Mouse (Mus musculus) spleen, adult 12 weeks (tissue): ENCODE results near the gene Tead3.
A peak's percentile ranks its signal among the peaks of the same experiment; 100 is the strongest.
"Not testable (repeated sequence)": the region's sequence is repeated elsewhere in the genome, so short reads cannot be mapped to it uniquely, and the experiment has no call there.

Experiments
- DNase-seq: peaks from one replicate; pipeline ENCODE4 v3.0.0; 2022; ENCODE audit warnings: low spot score

Tead3 gene

GRCm38 (mm10) chr17:28330590-28330989 is 20.0 kb downstream of the Tead3 start:
- not testable (repeated sequence) for DNase-seq

- DNase-seq = no peak
These were observed 20.4 kb downstream of the Tead3 start for GRCm38 (mm10) chr17:28330232-28330546.

GRCm38 (mm10) chr17:28329503-28330231 is 20.9 kb downstream of the Tead3 start:
- DNase-seq = no peak

- DNase-seq = no peak
These were observed 21.7 kb downstream of the Tead3 start for GRCm38 (mm10) chr17:28328946-28329345.

GRCm38 (mm10) chr17:28328366-28328928 is 22.2 kb downstream of the Tead3 start, which contains the start of gene Rpl10a:
Gene Rpl10a, plus strand, starts transcription at chr17:28328471.
- peak; percentile 96 for DNase-seq

GRCm38 (mm10) chr17:28327673-28328325 is 22.8 kb downstream of the Tead3 start:
- DNase-seq = no peak

GRCm38 (mm10) chr17:28326951-28327350 is 23.7 kb downstream of the Tead3 start:
- DNase-seq = no peak

- DNase-seq = no peak
These were observed 24.9 kb downstream of the Tead3 start for GRCm38 (mm10) chr17:28325751-28326150.

GRCm38 (mm10) chr17:28324416-28324815 is 26.2 kb downstream of the Tead3 start:
- not testable (repeated sequence) for DNase-seq

- DNase-seq = no peak
These were observed 26.8 kb downstream of the Tead3 start for GRCm38 (mm10) chr17:28323786-28324185.

GRCm38 (mm10) chr17:28321700-28322099 is 28.9 kb downstream of the Tead3 start:
- DNase-seq = no peak

- DNase-seq = no peak
These were observed 32.9 kb downstream of the Tead3 start for GRCm38 (mm10) chr17:28317725-28318124.

GRCm38 (mm10) chr17:28317091-28317490 is 33.5 kb downstream of the Tead3 start:
- no peak for DNase-seq

GRCm38 (mm10) chr17:28316476-28316875 is 34.1 kb downstream of the Tead3 start:
- no peak for DNase-seq

- DNase-seq = no peak
These were observed 34.9 kb downstream of the Tead3 start for GRCm38 (mm10) chr17:28315611-28316160.

- DNase-seq = no peak
These were observed 36.8 kb downstream of the Tead3 start for GRCm38 (mm10) chr17:28313880-28314225.

- peak; percentile 93 for DNase-seq
These were observed 37.3 kb downstream of the Tead3 start, which contains the start of gene Fance for GRCm38 (mm10) chr17:28313212-28313879. Gene Fance, plus strand, starts transcription at chr17:28313519.

- DNase-seq = peak; percentile 46
These were observed 38.1 kb downstream of the Tead3 start for GRCm38 (mm10) chr17:28312232-28313211.

GRCm38 (mm10) chr17:28311366-28312132 is 39.1 kb downstream of the Tead3 start:
- no peak for DNase-seq

- no peak for DNase-seq
These were observed 39.8 kb downstream of the Tead3 start for GRCm38 (mm10) chr17:28310831-28311230.
